Mouse (Mus musculus) midbrain, embryonic 15.5 days (tissue): Measurements from ENCODE around the gene Zfp560. TPM values are rescaled to one million over a fixed set of nuclear protein-coding genes. Genes with fewer than 3 reads are reported as not detected.

Experiments
- polyA plus RNA-seq: library from polyadenylated mRNA; unstranded; fragments of >200 nt; fragmentation: Nextera tagmentation; extraction: Ambion mirVana; gene quantifications from 2 replicates; pipeline ENCODE4 v1.2.1, GENCODE M21; 2015

Gene Zfp560
- polyA plus RNA-seq, 1 experiment from 2014 or later: 39.4 TPM

Other genes with a start within 250 kb of the Zfp560 start
- gene Olfr870, start 211.1 kb downstream of the Zfp560 start, polyA plus RNA-seq: not detected in 2 replicates
- gene Olfr871, start 173.0 kb downstream of the Zfp560 start, polyA plus RNA-seq: not detected in 2 replicates
- not detected in 2 replicates for gene Olfr872, start 148.1 kb downstream of the Zfp560 start, polyA plus RNA-seq
- not detected in 2 replicates for gene Olfr39, start 102.8 kb downstream of the Zfp560 start, polyA plus RNA-seq
- gene Olfr873, start 86.6 kb downstream of the Zfp560 start, polyA plus RNA-seq: not detected in 2 replicates
- 0.11 and 0.19 TPM in 2 replicates for gene Olfr18, start 49.1 kb downstream of the Zfp560 start, polyA plus RNA-seq
- 13.9 and 15.8 TPM in 2 replicates for gene Zfp26, start 75.0 kb upstream of the Zfp560 start, polyA plus RNA-seq
- gene Zfp426, start 107.6 kb upstream of the Zfp560 start, polyA plus RNA-seq: 30.7 and 31.0 TPM in 2 replicates
- 117 and 124 TPM in 2 replicates for gene Zfp266, start 136.2 kb upstream of the Zfp560 start, polyA plus RNA-seq
- gene Zfp846, start 196.1 kb upstream of the Zfp560 start, polyA plus RNA-seq: 49.1 and 60.5 TPM in 2 replicates